Mouse (Mus musculus): ENCODE results near the gene Stpg1. TPM values are rescaled to one million over a fixed set of nuclear protein-coding genes. Genes with fewer than 3 reads are reported as not detected.

Gene Stpg1
- 0.26 TPM for polyA plus RNA-seq (2017; shearing (Covaris generic))

GRCm38 (mm10) chr4:135494521-135495396, at the start of gene Stpg1, which contains the start of gene Nipal3:
Gene Stpg1, plus strand, starts transcription at chr4:135494790.
Gene Nipal3, minus strand, starts transcription at chr4:135495038.

GRCm38 (mm10) chr4:135573251-135573808, 78.7 kb downstream of the Stpg1 start, which contains the start of gene Grhl3:
Gene Grhl3, minus strand, starts transcription at chr4:135573630.

Other genes starting within 250 kb of the Stpg1 start
- gene Clic4, start 222.0 kb upstream of the Stpg1 start, polyA plus RNA-seq (2017; shearing (Covaris generic)) = 69.0 TPM
- 219 TPM for gene Srrm1, start 141.5 kb upstream of the Stpg1 start, polyA plus RNA-seq (2017; shearing (Covaris generic))
- gene Ncmap, start 96.6 kb upstream of the Stpg1 start, polyA plus RNA-seq (2017; shearing (Covaris generic)) = 0.69 TPM
- 14.1 TPM for gene Rcan3, start 60.9 kb upstream of the Stpg1 start, polyA plus RNA-seq (2017; shearing (Covaris generic))
- gene Nipal3, start 248 bp downstream of the Stpg1 start, polyA plus RNA-seq (2017; shearing (Covaris generic)) = 26.8 TPM
- not detected for gene Grhl3, start 78.8 kb downstream of the Stpg1 start, polyA plus RNA-seq (2017; shearing (Covaris generic))
- 0.18 TPM for gene Ifnlr1, start 191.5 kb downstream of the Stpg1 start, polyA plus RNA-seq (2017; shearing (Covaris generic))
- gene Il22ra1, start 233.4 kb downstream of the Stpg1 start, polyA plus RNA-seq (2017; shearing (Covaris generic)) = not detected